Mouse (Mus musculus) heart, embryonic 10.5 days (tissue): ENCODE data around the gene Psmd2. TPM values are rescaled to one million over a fixed set of nuclear protein-coding genes. Genes with fewer than 3 reads are reported as not detected.
A peak's percentile ranks its signal among the peaks of the same experiment; 100 is the strongest.

Experiments
- DNase-seq: peaks from one replicate; pipeline ENCODE4 v3.0.0-alpha.2; 2017; ENCODE audit warnings: low spot score
- H3K27ac ChIP-seq: fragments of 300-500 bp; sonication (generic); 2 replicates; pipeline ENCODE4 v1.5.1; 2016; ENCODE audit warnings: mild to moderate bottlenecking
- H3K27me3 ChIP-seq: fragments of 300-500 bp; sonication (generic); 2 replicates; pipeline ENCODE4 v1.6.1; 2016; ENCODE audit warnings: mild to moderate bottlenecking; ENCODE audit not compliant: poor library complexity, insufficient read depth, severe bottlenecking
- H3K36me3 ChIP-seq: fragments of 300-500 bp; sonication (generic); 2 replicates; pipeline ENCODE4 v1.6.1; 2016; ENCODE audit warnings: mild to moderate bottlenecking, moderate library complexity
- H3K4me1 ChIP-seq: fragments of 300-500 bp; sonication (generic); 2 replicates; pipeline ENCODE4 v1.6.1; 2016; ENCODE audit warnings: mild to moderate bottlenecking
- H3K4me3 ChIP-seq: fragments of 300-500 bp; sonication (generic); 2 replicates; pipeline ENCODE4 v1.5.1; 2016; ENCODE audit warnings: mild to moderate bottlenecking, moderate library complexity
- H3K9me3 ChIP-seq: fragments of 300-500 bp; sonication (generic); 2 replicates; pipeline ENCODE4 v1.6.1; 2016; ENCODE audit warnings: mild to moderate bottlenecking, moderate library complexity
- WGBS: fragments of 180-500 bp; shearing (Covaris S2); methylation state at CpG from one replicate; pipeline ENCODE4 v1.1.7; 2016; 5-methylcytosine and 5-hydroxymethylcytosine counted together
- polyA plus RNA-seq: library from polyadenylated mRNA; unstranded; fragments of >200 nt; fragmentation: Nextera tagmentation; extraction: Ambion mirVana; gene quantifications from 2 replicates; pipeline ENCODE4 v1.2.1, GENCODE M21; 2016

The Psmd2 gene
- polyA plus RNA-seq, 1 experiment from 2014 or later, result 393 TPM

- peaks cover 44% of the 10 kb centered on the region for H3K36me3 ChIP-seq
These were observed 21.7 kb downstream of the Psmd2 start for GRCm38 (mm10) chr16:20672965-20673705.

GRCm38 (mm10) chr16:20673706-20674303, 22.4 kb downstream of the Psmd2 start:
- H3K27ac ChIP-seq, result peak overlapping the region; percentile 98
- peak overlapping the region; percentile 99 for H3K4me3 ChIP-seq
- H3K9me3 ChIP-seq, result no peaks in the 10 kb centered on the region
- DNase-seq, result peak; percentile 86
- peaks cover 18% of the 10 kb centered on the region for H3K4me1 ChIP-seq
- 7% methylated on average over 14 of the region's 14 CpGs for WGBS
- peaks cover 51% of the 10 kb centered on the region for H3K36me3 ChIP-seq
- H3K27me3 ChIP-seq, result no peaks in the 10 kb centered on the region

More at GRCm38 (mm10) chr16:20672965-20673705, 21.7 kb downstream of the Psmd2 start:
- Histone ChIP-seq H3K27ac (peak overlapping the region; percentile 98), H3K27me3 (no peaks in the 10 kb centered on the region), H3K4me1 (peaks cover 18% of the 10 kb centered on the region), H3K9me3 (no peaks in the 10 kb centered on the region), H3K4me3 (peak overlapping the region; percentile 99)
- no peak for DNase-seq
- WGBS, result under 1% methylated on average over 67 of the region's 78 CpGs

- Histone ChIP-seq H3K4me1 (peaks cover 18% of the 10 kb centered on the region), H3K9me3 (no peaks in the 10 kb centered on the region), H3K27ac (no peak overlapping the region), H3K4me3 (peak overlapping the region; percentile 99), H3K36me3 (peaks cover 65% of the 10 kb centered on the region), H3K27me3 (no peaks in the 10 kb centered on the region)
- no peak for DNase-seq
- 95% methylated on average over 6 of the region's 6 CpGs for WGBS
These were observed 23.8 kb downstream of the Psmd2 start for GRCm38 (mm10) chr16:20675213-20675612.

- 90% methylated on average over 4 of the region's 4 CpGs for WGBS
- Histone ChIP-seq H3K36me3 (peaks cover 80% of the 10 kb centered on the region), H3K27ac (no peak overlapping the region), H3K4me3 (no peak overlapping the region), H3K27me3 (no peaks in the 10 kb centered on the region), H3K9me3 (no peaks in the 10 kb centered on the region), H3K4me1 (peaks cover 18% of the 10 kb centered on the region)
- DNase-seq, result no peak
These were observed 25.2 kb downstream of the Psmd2 start for GRCm38 (mm10) chr16:20676702-20677101.

- WGBS, result 95% methylated on average over 5 of the region's 5 CpGs
- H3K36me3 ChIP-seq, result peaks cover 86% of the 10 kb centered on the region
- H3K27ac ChIP-seq, result no peak overlapping the region
- H3K4me3 ChIP-seq, result no peak overlapping the region
- H3K27me3 ChIP-seq, result no peaks in the 10 kb centered on the region
- H3K9me3 ChIP-seq, result no peaks in the 10 kb centered on the region
- no peak for DNase-seq
- peaks cover 18% of the 10 kb centered on the region for H3K4me1 ChIP-seq
These were observed 25.9 kb downstream of the Psmd2 start for GRCm38 (mm10) chr16:20677380-20677779.

- H3K4me1 ChIP-seq, result peaks cover 18% of the 10 kb centered on the region
- DNase-seq, result no peak
- H3K36me3 ChIP-seq, result peaks cover 94% of the 10 kb centered on the region
- no peak overlapping the region for H3K27ac ChIP-seq
- H3K27me3 ChIP-seq, result no peaks in the 10 kb centered on the region
- no peak overlapping the region for H3K4me3 ChIP-seq
- 85% methylated on average over 10 of the region's 10 CpGs for WGBS
- no peaks in the 10 kb centered on the region for H3K9me3 ChIP-seq
These were observed 26.7 kb downstream of the Psmd2 start for GRCm38 (mm10) chr16:20677974-20678675.

- no peaks in the 10 kb centered on the region for H3K9me3 ChIP-seq
- peaks cover 15% of the 10 kb centered on the region for H3K27me3 ChIP-seq
- WGBS, result 82% methylated on average over 3 of the region's 3 CpGs
- peaks cover 63% of the 10 kb centered on the region for H3K36me3 ChIP-seq
- no peak overlapping the region for H3K27ac ChIP-seq
- DNase-seq, result no peak
- no peak overlapping the region for H3K4me3 ChIP-seq
- H3K4me1 ChIP-seq, result peaks cover 24% of the 10 kb centered on the region
These were observed 39.3 kb downstream of the Psmd2 start for GRCm38 (mm10) chr16:20690774-20691173.

- WGBS, result 88% methylated on average over 1 of the region's 1 CpGs
- peaks cover 30% of the 10 kb centered on the region for H3K4me1 ChIP-seq
- peaks cover 55% of the 10 kb centered on the region for H3K36me3 ChIP-seq
- H3K9me3 ChIP-seq, result no peaks in the 10 kb centered on the region
- H3K27ac ChIP-seq, result no peak overlapping the region
- peaks cover 22% of the 10 kb centered on the region for H3K27me3 ChIP-seq
- no peak for DNase-seq
- no peak overlapping the region for H3K4me3 ChIP-seq
These were observed 40.2 kb downstream of the Psmd2 start for GRCm38 (mm10) chr16:20691617-20692016.

- peaks cover 30% of the 10 kb centered on the region for H3K4me1 ChIP-seq
- peaks cover 47% of the 10 kb centered on the region for H3K36me3 ChIP-seq
- H3K27me3 ChIP-seq, result peaks cover 29% of the 10 kb centered on the region
- no peaks in the 10 kb centered on the region for H3K9me3 ChIP-seq
- WGBS, result 50% methylated on average over 16 of the region's 16 CpGs
- no peak for DNase-seq
- peak overlapping the region; percentile 61 for H3K4me3 ChIP-seq
- no peak overlapping the region for H3K27ac ChIP-seq
These were observed 41.0 kb downstream of the Psmd2 start for GRCm38 (mm10) chr16:20692241-20692965.

- peaks cover 35% of the 10 kb centered on the region for H3K27me3 ChIP-seq
- H3K27ac ChIP-seq, result peak within 1 kb of the TSS; percentile 76
- peaks cover 30% of the 10 kb centered on the region for H3K4me1 ChIP-seq
- peaks cover 39% of the 10 kb centered on the region for H3K36me3 ChIP-seq
- peak; percentile 98 for DNase-seq
- no peaks in the 10 kb centered on the region for H3K9me3 ChIP-seq
- under 1% methylated on average over 35 of the region's 37 CpGs for WGBS
- peak within 1 kb of the TSS; percentile 61 for H3K4me3 ChIP-seq
These were observed 41.8 kb downstream of the Psmd2 start, which contains the start of gene Fam131a for GRCm38 (mm10) chr16:20693111-20693701. Fam131a (plus strand) TSS chr16:20693241.

- no peaks in the 10 kb centered on the region for H3K9me3 ChIP-seq
- H3K4me3 ChIP-seq, result no peak overlapping the region
- 82% methylated on average over 8 of the region's 8 CpGs for WGBS
- peaks cover 40% of the 10 kb centered on the region for H3K27me3 ChIP-seq
- peaks cover 23% of the 10 kb centered on the region for H3K36me3 ChIP-seq
- peaks cover 30% of the 10 kb centered on the region for H3K4me1 ChIP-seq
- DNase-seq, result no peak
- H3K27ac ChIP-seq, result no peak overlapping the region
These were observed 43.3 kb downstream of the Psmd2 start for GRCm38 (mm10) chr16:20694781-20695180.

- H3K27ac ChIP-seq, result peak overlapping the region; percentile 69
- peaks cover 13% of the 10 kb centered on the region for H3K36me3 ChIP-seq
- H3K4me3 ChIP-seq, result peak overlapping the region; percentile 57
- 2% methylated on average over 46 of the region's 46 CpGs for WGBS
- no peaks in the 10 kb centered on the region for H3K9me3 ChIP-seq
- peaks cover 30% of the 10 kb centered on the region for H3K4me1 ChIP-seq
- peak; percentile 91 for DNase-seq
- peaks cover 40% of the 10 kb centered on the region for H3K27me3 ChIP-seq
These were observed 44.3 kb downstream of the Psmd2 start for GRCm38 (mm10) chr16:20695622-20696323.
